Mouse (Mus musculus) liver, embryonic 14.5 days (tissue): ENCODE results near the gene Fam234b. TPM values are rescaled to one million over a fixed set of nuclear protein-coding genes. Genes with fewer than 3 reads are reported as not detected.

Source experiments
- ATAC-seq: fragments of 200-750 bp; cut with Nextera tagmentation; 2 replicates; pipeline ENCODE4 v1.8.0; 2017; ENCODE audit warnings: moderate number of reproducible peaks, mild to moderate bottlenecking, moderate library complexity; ENCODE audit not compliant: insufficient read depth
- DNase-seq, 3 experiments: peaks; one replicate each; pipeline ENCODE4 v3.0.0-alpha.2; 2012 to 2013; ENCODE audit warnings: low read depth in 3 of 3, low spot score in 3 of 3
- H3K27ac ChIP-seq: fragments of 300-500 bp; sonication (generic); 2 replicates; pipeline ENCODE4 v1.5.1; 2014; ENCODE audit warnings: moderate library complexity, mild to moderate bottlenecking, control low read depth, inconsistent platforms
- H3K27me3 ChIP-seq: fragments of 300-500 bp; sonication (generic); 2 replicates; pipeline ENCODE4 v1.6.1; 2014; ENCODE audit warnings: mild to moderate bottlenecking, low read length, moderate library complexity; ENCODE audit not compliant: control insufficient read depth, insufficient read depth
- H3K36me3 ChIP-seq: fragments of 300-500 bp; sonication (generic); replicated peaks from 2 replicates; pipeline ENCODE4 v1.6.1; 2014; ENCODE audit warnings: low read depth; ENCODE audit not compliant: control insufficient read depth, insufficient read depth
- H3K4me1 ChIP-seq, 2 experiments: fragments of 200-500 bp in 1 of 2; fragments of 300-500 bp in 1 of 2; sonication (generic) in 1 of 2; replicated peaks; 2 replicates each; pipeline ENCODE4 v1.6.1; 2012 to 2014; ENCODE audit warnings: antibody characterized with exemption in 1 of 2, inconsistent platforms in 1 of 2, low read length in 1 of 2; ENCODE audit not compliant: control insufficient read depth in 2 of 2, insufficient read depth in 2 of 2
- H3K4me2 ChIP-seq: fragments of 300-500 bp; sonication (generic); 2 replicates; pipeline ENCODE4 v1.6.1; 2014; ENCODE audit warnings: low read depth, mild to moderate bottlenecking, control low read depth, moderate library complexity
- H3K4me3 ChIP-seq, 2 experiments: fragments of 200-500 bp in 1 of 2; fragments of 300-500 bp in 1 of 2; sonication (generic) in 1 of 2; 2 replicates each; pipeline ENCODE4 v1.5.1; 2012 to 2014; ENCODE audit warnings: low read depth in 2 of 2, low read length in 2 of 2, mild to moderate bottlenecking in 2 of 2, control low read depth in 1 of 2, inconsistent platforms in 1 of 2, moderate library complexity in 1 of 2; ENCODE audit not compliant: insufficient read depth in 1 of 2
- H3K9ac ChIP-seq: fragments of 300-500 bp; sonication (generic); replicated peaks from 2 replicates; pipeline ENCODE4 v1.6.1; 2014; ENCODE audit warnings: mild to moderate bottlenecking, control low read depth, moderate library complexity
- H3K9me3 ChIP-seq: fragments of 300-500 bp; sonication (generic); 2 replicates; pipeline ENCODE4 v1.6.1; 2016; ENCODE audit warnings: low read length, mixed read lengths; ENCODE audit not compliant: control insufficient read depth
- CTCF ChIP-seq: IDR thresholded peaks from 2 replicates; pipeline ENCODE4 v1.5.1; 2016; ENCODE audit warnings: antibody characterized with exemption, low read depth, control low read depth
- EP300 ChIP-seq: IDR thresholded peaks from 2 replicates; pipeline ENCODE4 v1.6.1; 2016; ENCODE audit warnings: antibody characterized with exemption, low read depth
- WGBS: fragments of 180-500 bp; shearing (Covaris S2); extraction: QIAGEN DNeasy Blood & Tissue Kit; methylation state at CpG from one replicate; pipeline ENCODE4 v1.1.7; 2014; ENCODE audit not compliant: insufficient replicate concordance; 5-methylcytosine and 5-hydroxymethylcytosine counted together
- polyA plus RNA-seq, 2 experiments: library from polyadenylated mRNA; depleted of rRNA in 1 of 2; stranded (reverse) in 1 of 2; unstranded in 1 of 2; fragments of >200 nt; fragmentation: Nextera tagmentation in 1 of 2; extraction: Ambion mirVana in 1 of 2; gene quantifications; 2 replicates each; pipeline versions ENCODE4 v1.2.1 to v1.2.3; 2012 to 2014

The Fam234b gene
- polyA plus RNA-seq (2012; rRNA removed) (18.7 and 19.1 TPM in 2 replicates), polyA plus RNA-seq (2014; fragmentation: Nextera tagmentation; extraction: Ambion mirVana) (27.8 and 34.9 TPM in 2 replicates)

DNA sequence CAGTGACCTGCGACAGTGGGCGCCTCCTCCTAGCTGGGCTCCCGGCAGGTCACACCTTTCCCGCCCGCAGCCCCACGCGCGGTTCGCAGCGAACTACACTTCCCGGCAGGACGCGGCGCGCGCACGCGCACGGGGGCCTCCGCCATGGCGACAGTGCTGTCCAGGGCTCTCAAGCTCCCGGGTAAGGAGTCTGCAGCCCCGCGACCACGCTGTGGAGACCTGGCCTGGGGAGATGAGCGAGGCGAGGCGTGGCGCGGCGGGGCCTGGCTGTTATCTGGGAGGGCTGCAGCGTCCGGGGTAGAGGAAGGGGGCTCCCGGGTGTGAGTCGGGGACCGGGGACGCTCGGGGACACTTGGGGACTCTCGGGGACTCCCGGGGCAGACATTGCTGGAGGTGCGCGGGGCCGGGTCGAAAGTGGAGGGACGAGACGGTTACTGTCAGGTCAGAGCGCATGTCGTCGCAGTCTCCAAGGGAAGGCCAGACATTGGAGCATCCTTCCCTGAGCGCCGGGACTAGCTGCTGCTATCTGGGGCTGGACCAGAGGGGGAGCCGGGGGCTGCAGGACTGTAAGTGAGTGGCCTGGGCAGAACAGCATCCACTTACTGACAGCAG lies at the start of gene Fam234b, which contains the start of gene Hebp1:
Gene Fam234b (plus strand): TSS at position 57 of the 612 bp plus-strand sequence.
Gene Hebp1 (minus strand): TSS at position 102 of the 612 bp plus-strand sequence.
- no peak for TF ChIP-seq EP300
- peak; percentile 23; the same call in 1 of the 2 replicates for TF ChIP-seq CTCF
- Histone ChIP-seq H3K27ac (peak within 1 kb of the TSS; percentile 94), H3K4me3 (peak within 1 kb of the TSS; percentile 84 to 96), H3K27me3 (no peaks in the 10 kb centered on the region), H3K4me2 (peak within 1 kb of the TSS; percentile 84), H3K9ac (peak within 1 kb of the TSS; percentile 93), H3K4me1 (peaks cover 28 to 38% of the 10 kb centered on the region in 2 experiments), H3K36me3 (peaks cover 10% of the 10 kb centered on the region; the same call in 1 of the 2 replicates), H3K9me3 (no peaks in the 10 kb centered on the region)
- peak; percentile 78 for ATAC-seq
- WGBS, result under 1% methylated on average over 51 of the region's 52 CpGs
- peak; percentile 67 to 71 (median 69) for DNase-seq

DNA sequence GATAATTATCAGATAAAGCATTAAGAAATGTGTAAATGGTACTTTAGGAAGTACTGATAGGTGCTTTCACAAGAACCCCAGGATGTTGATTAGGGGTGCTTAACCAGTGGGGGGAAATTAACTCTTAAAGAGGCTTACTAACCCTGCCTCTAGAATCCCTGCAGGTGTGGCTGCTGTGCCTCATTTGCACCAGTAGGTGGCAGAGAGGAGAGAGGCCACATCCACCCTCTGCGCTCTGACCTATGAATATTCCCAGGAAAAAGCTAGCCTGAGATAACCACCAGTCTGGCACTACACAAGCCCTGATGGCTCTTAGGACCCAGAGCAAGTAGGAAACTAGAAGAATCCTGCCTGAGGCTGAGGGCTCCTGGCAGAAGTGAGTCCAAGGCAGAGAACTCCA lies 49.3 kb upstream of the Fam234b start:
- H3K9me3 ChIP-seq, result no peaks in the 10 kb centered on the region
- whole genome bisulfite sequencing, result 59% methylated on average over 1 of the region's 1 CpGs
- H3K4me2 ChIP-seq, result no peak overlapping the region
- H3K27me3 ChIP-seq, result no peaks in the 10 kb centered on the region
- no peak overlapping the region for H3K4me3 ChIP-seq
- no peak for DNase-seq
- H3K36me3 ChIP-seq, result peaks cover 93% of the 10 kb centered on the region
- 0 out of 2 replicates have a peak, but pooled peaks have one; percentile 10 for ATAC-seq
- no peaks in the 10 kb centered on the region for H3K4me1 ChIP-seq
- no peak overlapping the region for H3K9ac ChIP-seq
- TF ChIP-seq EP300 (no peak), CTCF (peak; percentile 91)
- no peak overlapping the region for H3K27ac ChIP-seq

DNA sequence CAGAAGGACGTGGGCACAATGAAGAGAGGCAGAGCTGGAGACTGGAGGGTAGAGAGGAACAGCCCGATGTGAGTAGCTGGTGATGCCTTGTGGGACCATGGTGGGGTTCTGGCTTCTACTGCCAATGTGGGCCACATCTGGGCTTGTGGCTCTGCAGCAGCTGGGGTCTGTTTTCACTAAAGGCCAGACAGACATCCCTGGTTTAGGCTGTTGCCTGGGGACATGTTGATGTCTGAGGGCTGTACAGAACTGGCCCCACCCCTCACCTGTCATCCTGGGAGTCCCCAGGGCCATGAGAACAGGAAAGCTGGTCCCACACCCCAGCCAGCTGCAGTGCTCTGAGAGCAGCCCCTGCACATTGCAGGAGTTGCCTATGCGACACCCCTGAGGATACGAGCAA lies 48.6 kb upstream of the Fam234b start:
- H3K4me2 ChIP-seq, result no peak overlapping the region
- H3K4me3 ChIP-seq, result no peak overlapping the region
- H3K27me3 ChIP-seq, result no peaks in the 10 kb centered on the region
- H3K9ac ChIP-seq, result no peak overlapping the region
- ATAC-seq (0 out of 2 replicates have a peak, but pooled peaks have one; percentile 9), DNase-seq (no peak)
- no peaks in the 10 kb centered on the region for H3K4me1 ChIP-seq
- no peak overlapping the region for H3K27ac ChIP-seq
- H3K36me3 ChIP-seq, result peaks cover 92% of the 10 kb centered on the region
- WGBS, result 81% methylated on average over 4 of the region's 4 CpGs
- TF ChIP-seq EP300, result no peak
- no peaks in the 10 kb centered on the region for H3K9me3 ChIP-seq

DNA sequence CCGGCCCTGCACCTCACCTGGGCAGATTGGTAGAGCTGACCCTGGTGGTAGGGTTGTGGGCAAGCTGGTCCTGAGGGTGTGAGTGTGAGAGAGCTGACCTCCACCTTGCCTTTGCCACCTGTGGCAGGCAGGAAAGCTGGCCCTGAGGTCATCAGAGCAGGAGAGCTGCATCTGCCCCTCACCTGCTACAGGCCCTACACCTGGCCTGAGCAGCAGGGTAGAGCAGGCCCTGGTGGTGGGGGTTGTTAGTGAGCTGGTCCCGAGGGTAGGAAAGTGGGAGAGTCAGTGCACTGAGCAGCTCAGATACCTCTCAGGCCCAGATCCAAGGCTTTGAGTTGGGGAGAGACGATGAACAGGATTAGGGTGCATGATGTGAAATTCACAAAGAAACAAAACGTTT lies 48.1 kb upstream of the Fam234b start:
- WGBS, result 84% methylated on average over 4 of the region's 4 CpGs

DNA sequence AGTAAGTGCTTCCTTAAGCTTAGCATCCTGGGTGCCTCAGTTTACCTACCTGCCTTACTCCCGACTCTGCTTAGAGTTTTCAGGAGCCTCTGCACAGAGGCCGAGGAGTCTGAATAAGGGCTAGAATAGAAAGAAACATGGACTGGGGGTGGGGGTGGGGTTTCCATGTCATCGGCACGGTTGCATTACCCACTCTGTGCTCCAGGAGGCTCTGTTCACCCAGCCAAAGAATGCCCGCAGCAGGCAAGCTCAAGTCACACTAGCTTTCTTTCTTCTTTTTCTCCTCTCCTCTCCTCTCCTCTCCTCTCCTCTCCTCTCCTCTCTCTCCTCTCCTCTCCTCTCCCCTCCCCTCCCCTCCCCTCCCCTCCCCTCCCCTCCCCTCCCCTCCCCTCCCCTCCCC lies 47.5 kb upstream of the Fam234b start:
- Histone ChIP-seq H3K9ac (no peak overlapping the region), H3K4me2 (no peak overlapping the region), H3K27ac (no peak overlapping the region), H3K4me1 (no peaks in the 10 kb centered on the region), H3K36me3 (peaks cover 92% of the 10 kb centered on the region), H3K9me3 (no peaks in the 10 kb centered on the region), H3K4me3 (no peak overlapping the region), H3K27me3 (no peaks in the 10 kb centered on the region)
- DNase-seq (peak in 1 of 3 experiments; percentile 50), ATAC-seq (peak; percentile 42; the same call in 1 of the 2 replicates)
- WGBS, result 26% methylated on average over 5 of the region's 5 CpGs
- TF ChIP-seq CTCF, result peak; percentile 84
- no peak for TF ChIP-seq EP300

More for the DNA sequence above, 48.1 kb upstream of the Fam234b start:
- H3K4me3 ChIP-seq, result no peak overlapping the region
- H3K4me2 ChIP-seq, result no peak overlapping the region
- H3K36me3 ChIP-seq, result peaks cover 92% of the 10 kb centered on the region
- ATAC-seq (no peak), DNase-seq (no peak)
- H3K27me3 ChIP-seq, result no peaks in the 10 kb centered on the region
- no peaks in the 10 kb centered on the region for H3K9me3 ChIP-seq
- TF ChIP-seq EP300, result no peak
- peak; percentile 23; the same call in 1 of the 2 replicates for TF ChIP-seq CTCF
- no peak overlapping the region for H3K9ac ChIP-seq
- no peaks in the 10 kb centered on the region for H3K4me1 ChIP-seq
- H3K27ac ChIP-seq, result no peak overlapping the region
